Mouse (Mus musculus) gastrocnemius, adult 2 months (tissue): Measurements from ENCODE around the gene Zmynd19. TPM values are rescaled to one million over a fixed set of nuclear protein-coding genes. Genes with fewer than 3 reads are reported as not detected.
A peak's percentile ranks its signal among the peaks of the same experiment; 100 is the strongest.

ENCODE experiments used
- DNase-seq: peaks from one replicate; pipeline ENCODE4 v3.0.0; 2022
- H3K27ac ChIP-seq: fragments of 200-600 bp; 2 replicates; pipeline ENCODE4 v1.8.1; 2022; ENCODE audit warnings: mild to moderate bottlenecking
- H3K4me3 ChIP-seq: fragments of 200-600 bp; 2 replicates; pipeline ENCODE4 v1.8.1; 2022; ENCODE audit warnings: mild to moderate bottlenecking, moderate library complexity
- CTCF ChIP-seq: fragments of 200-600 bp; IDR thresholded peaks from 2 replicates; pipeline ENCODE4 v1.8.1; 2022; ENCODE audit warnings: antibody characterized with exemption, mild to moderate bottlenecking, moderate library complexity
- intact Hi-C: fragments of 180-260 bp; cut with DNase I; formaldehyde crosslinking; loops from one replicate; pipeline ENCODE4 v1.15.1; 2025
- long read RNA-seq, 2 experiments: library from polyadenylated mRNA; stranded (forward); transcript quantifications; one replicate each; pipeline ENCODE4 v2.0.0; 2021
- total RNA-seq, 2 experiments: library from RNA; stranded (reverse); gene quantifications; 2 replicates each; pipeline ENCODE4 v1.2.3; 2021

Zmynd19 gene
- 10 to 100 TPM; 20.6 to 21.2 TPM for total RNA-seq
- long read RNA-seq, experiment 1, transcript Zmynd19-201 (6 exons, 3,903 nt): major isoform, 5 of 11 reads
- long read RNA-seq, experiment 1, partial matches to known transcripts: 0 of 11 reads
- long read RNA-seq, experiment 1, other reads (novel, unspliced or antisense): 6 of 11 reads
- long read RNA-seq, experiment 2, partial matches to known transcripts: 0 of 10 reads
- long read RNA-seq, experiment 2, other reads (novel, unspliced or antisense): 7 of 10 reads

GRCm38 (mm10) chr2:24949421-24950188 lies at the start of gene Zmynd19:
Zmynd19 (plus strand) TSS chr2:24949792.
- Histone ChIP-seq H3K27ac (peak within 1 kb of the TSS; percentile 86), H3K4me3 (peak within 1 kb of the TSS; percentile 97)
- DNase-seq: peak; percentile 99
- intact Hi-C loops: no loop called here
- TF ChIP-seq CTCF: no peak

GRCm38 (mm10) chr2:24901055-24901454 lies 48.5 kb upstream of the Zmynd19 start:
- intact Hi-C loops: no loop called here
- TF ChIP-seq CTCF: no peak
- Histone ChIP-seq H3K4me3 (no peak overlapping the region), H3K27ac (no peak overlapping the region)
- DNase-seq: no peak

GRCm38 (mm10) chr2:24902999-24903398 lies 46.6 kb upstream of the Zmynd19 start:
- TF ChIP-seq CTCF: peak; percentile 28; the same call in 1 of the 2 replicates
- H3K27ac ChIP-seq: no peak overlapping the region
- intact Hi-C loops: no loop called here
- no peak overlapping the region for H3K4me3 ChIP-seq
- DNase-seq: no peak

GRCm38 (mm10) chr2:24904823-24905652 lies 44.6 kb upstream of the Zmynd19 start:
- TF ChIP-seq CTCF: no peak
- no peak overlapping the region for H3K27ac ChIP-seq
- no peak for DNase-seq
- H3K4me3 ChIP-seq: no peak overlapping the region
- intact Hi-C loops: no loop called here

DNA sequence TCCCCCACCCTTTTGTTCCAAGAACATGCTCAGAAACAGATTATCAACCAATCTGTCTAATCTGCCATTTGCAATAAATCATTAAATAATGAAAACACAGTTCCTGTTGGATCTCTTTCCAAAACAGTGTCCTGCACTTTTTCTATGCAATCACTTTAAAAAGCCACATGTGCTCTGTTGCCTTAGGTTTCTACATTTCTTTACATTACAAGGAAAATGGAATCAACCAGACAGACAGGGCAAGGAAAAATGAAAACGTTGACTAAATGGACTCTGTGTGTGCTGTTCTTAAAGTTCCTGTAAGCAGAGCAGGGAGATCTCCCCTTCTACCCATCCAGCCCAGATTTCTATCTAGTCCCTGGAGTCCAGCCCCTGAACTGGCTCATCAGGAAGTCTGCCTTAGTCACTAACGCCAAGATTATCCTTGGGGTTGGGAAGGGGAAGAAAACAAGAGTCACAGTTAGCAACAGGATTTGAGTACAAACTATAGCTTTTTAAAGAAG lies 43.9 kb upstream of the Zmynd19 start:
- Histone ChIP-seq H3K27ac (no peak overlapping the region), H3K4me3 (no peak overlapping the region)
- intact Hi-C loops: no loop called here
- no peak for TF ChIP-seq CTCF
- DNase-seq: no peak

DNA sequence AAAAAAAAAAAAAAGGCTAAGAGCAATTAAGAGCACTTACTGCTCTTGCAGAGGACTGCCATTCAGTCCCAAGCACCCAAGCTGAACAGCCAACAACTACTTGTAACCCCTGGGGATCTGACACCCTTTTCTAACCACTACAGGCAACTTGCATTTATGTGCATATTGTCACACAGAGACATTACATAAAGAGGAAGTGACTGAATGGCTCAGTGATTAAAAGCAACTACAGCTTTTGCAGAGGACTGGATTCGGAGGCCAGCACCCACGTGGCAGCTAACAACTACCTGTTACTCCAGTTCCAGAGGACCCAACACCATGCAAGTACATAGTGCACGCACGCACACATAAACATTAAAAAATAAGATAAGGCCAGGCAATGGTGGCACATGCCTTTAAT lies 39.1 kb upstream of the Zmynd19 start:
- DNase-seq: no peak
- no peak for TF ChIP-seq CTCF
- no peak overlapping the region for H3K4me3 ChIP-seq
- intact Hi-C loops: no loop called here
- no peak overlapping the region for H3K27ac ChIP-seq

GRCm38 (mm10) chr2:24912189-24912588 lies 37.4 kb upstream of the Zmynd19 start:
- H3K27ac ChIP-seq: no peak overlapping the region
- no peak for TF ChIP-seq CTCF
- no peak for DNase-seq
- intact Hi-C loops: no loop called here
- no peak overlapping the region for H3K4me3 ChIP-seq

GRCm38 (mm10) chr2:24912589-24912988 lies 37.0 kb upstream of the Zmynd19 start:
- no peak overlapping the region for H3K4me3 ChIP-seq

GRCm38 (mm10) chr2:24914762-24915161 lies 34.8 kb upstream of the Zmynd19 start:
- intact Hi-C loops: no loop called here
- no peak overlapping the region for H3K4me3 ChIP-seq
- no peak overlapping the region for H3K27ac ChIP-seq
- TF ChIP-seq CTCF: no peak
- DNase-seq: no peak

More at GRCm38 (mm10) chr2:24912589-24912988, 37.0 kb upstream of the Zmynd19 start:
- no peak for TF ChIP-seq CTCF
- DNase-seq: no peak
- no peak overlapping the region for H3K27ac ChIP-seq
- intact Hi-C loops: no loop called here

- peak; percentile 98 for DNase-seq
- TF ChIP-seq CTCF: peak; percentile 19; the same call in 1 of the 2 replicates
- H3K27ac ChIP-seq: peak within 1 kb of the TSS; percentile 91
- H3K4me3 ChIP-seq: peak within 1 kb of the TSS; percentile 87
- intact Hi-C loops: no loop called here
Measured at GRCm38 (mm10) chr2:24918930-24919838, 30.4 kb upstream of the Zmynd19 start, which contains the start of gene Ehmt1. Ehmt1 (minus strand) TSS chr2:24919614.

- intact Hi-C loops: no loop called here
- DNase-seq: no peak
- no peak for TF ChIP-seq CTCF
- H3K4me3 ChIP-seq: peak overlapping the region; percentile 87
- H3K27ac ChIP-seq: peak overlapping the region; percentile 91
Measured at GRCm38 (mm10) chr2:24919839-24920175, 29.8 kb upstream of the Zmynd19 start.

DNA sequence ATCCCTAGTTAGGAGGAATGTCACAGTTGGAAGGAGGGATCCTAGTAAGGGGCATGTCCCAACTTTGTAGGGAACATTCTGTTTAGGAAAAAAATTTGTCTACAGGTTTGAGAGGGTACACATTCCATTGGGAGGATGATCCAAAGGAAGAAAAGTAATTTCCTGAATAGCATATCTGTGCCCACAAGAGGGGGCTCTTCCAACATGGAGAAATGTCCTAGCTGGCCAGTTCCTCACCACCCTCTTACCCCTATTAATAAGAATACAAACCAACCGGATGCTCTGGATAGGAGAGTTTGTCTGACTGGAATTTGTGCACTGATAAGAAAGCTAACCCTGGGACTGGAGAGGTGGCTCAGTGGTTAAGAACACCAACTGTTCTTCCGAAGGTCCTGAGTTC lies 26.0 kb upstream of the Zmynd19 start:
- peak; percentile 59 for TF ChIP-seq CTCF
- intact Hi-C loops: no loop called here
- Histone ChIP-seq H3K4me3 (no peak overlapping the region), H3K27ac (no peak overlapping the region)
- DNase-seq: no peak
